Mouse (Mus musculus): Measurements from ENCODE around the gene Slc23a4.
A peak's percentile ranks its signal among the peaks of the same experiment; 100 is the strongest.

Gene Slc23a4

DNA sequence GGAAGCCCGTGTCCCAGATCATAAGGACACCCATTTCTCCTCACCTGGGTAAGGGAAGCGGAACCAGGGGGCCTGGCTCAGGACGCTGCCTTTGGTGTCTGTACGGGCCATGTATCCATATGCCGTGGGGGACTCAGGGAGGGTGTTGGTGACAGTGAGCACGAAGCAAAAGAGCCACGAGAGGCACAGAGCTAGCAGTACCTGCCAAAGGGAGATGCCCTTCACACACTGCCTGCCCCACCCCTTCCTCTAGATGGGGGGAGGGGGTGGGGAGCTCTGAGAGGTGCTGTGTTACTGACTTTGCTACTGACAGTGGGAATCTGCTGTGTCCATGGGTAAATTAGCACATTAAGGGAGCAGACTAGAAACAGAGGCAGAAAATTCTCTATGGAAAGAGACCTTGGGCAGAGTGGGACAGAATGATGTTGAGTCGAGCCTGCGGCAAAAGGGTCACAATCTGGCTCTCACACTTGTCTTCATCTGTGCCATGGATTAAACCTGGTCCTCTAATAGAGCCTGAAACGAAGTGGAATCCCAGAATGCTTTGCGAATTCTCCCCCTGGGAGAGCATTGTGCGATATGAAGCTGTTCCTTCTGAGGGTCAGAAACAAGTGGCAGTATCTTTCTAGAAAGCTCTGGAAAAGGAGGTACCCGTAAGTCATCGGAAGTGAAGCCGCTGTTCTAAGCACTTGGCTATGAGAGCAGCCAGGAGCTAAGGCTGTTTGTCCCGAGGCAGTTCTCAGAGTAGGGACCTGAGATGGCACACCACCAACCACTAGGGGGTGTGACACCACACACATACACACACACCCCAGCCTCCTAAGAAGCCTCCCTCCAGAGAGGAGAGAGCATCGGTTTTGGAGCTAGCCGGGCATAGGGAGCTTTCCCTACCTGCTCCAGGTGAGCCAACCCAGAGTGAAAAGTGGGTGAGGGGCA is 33.0 kb downstream of the Slc23a4 start:
- peak; percentile 17 to 48 for DNase-seq

DNA sequence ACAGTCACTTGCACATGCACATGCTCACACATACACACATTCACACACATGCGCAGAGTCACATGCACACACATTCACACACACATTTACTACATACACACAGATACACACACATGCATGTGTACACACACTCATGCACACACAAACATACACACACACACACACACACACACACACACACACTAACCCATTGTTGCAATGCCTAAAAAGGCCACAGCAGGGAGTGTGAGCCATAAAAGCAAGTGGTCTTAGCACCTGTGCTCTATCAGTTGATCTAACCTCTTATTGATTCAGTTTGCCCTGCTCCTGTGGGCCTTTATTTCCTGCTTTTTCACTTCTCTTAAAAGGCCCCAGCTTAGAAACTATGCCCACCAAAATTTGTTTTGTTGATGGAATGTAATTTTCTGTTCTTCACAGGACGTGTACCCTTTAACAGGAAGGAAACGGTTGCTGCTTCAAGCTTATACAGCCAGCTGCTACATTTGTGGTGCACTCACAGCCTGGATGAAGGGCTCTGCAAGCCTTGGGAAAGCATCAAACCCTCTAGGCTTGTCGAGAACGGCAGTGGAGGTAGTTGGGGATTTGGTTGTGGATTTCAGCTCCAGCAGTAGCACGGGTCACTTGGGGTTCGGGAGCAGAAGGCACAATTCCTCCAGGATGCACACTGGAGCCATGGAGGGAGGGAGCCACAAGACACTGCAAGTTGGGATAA is 36.1 kb downstream of the Slc23a4 start:
- no peak for DNase-seq

DNA sequence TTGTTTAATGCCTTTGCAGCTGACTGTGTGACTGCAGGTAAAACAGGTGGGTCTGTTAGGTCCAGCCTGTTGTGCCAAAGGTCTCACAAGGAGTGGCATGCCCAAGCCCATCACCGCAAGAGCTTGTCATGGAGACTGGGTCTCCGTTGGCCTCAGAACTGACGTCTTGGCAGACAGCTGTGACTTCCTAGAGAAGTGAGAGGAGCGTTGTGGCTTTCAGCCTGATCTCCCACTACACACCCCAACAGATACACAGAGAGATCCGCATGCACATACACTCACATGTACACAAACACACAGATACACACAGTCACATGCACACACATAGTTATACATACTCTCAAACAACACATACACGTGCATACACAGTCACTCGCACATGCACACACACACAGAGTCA is 36.7 kb downstream of the Slc23a4 start:
- no peak for DNase-seq

DNA sequence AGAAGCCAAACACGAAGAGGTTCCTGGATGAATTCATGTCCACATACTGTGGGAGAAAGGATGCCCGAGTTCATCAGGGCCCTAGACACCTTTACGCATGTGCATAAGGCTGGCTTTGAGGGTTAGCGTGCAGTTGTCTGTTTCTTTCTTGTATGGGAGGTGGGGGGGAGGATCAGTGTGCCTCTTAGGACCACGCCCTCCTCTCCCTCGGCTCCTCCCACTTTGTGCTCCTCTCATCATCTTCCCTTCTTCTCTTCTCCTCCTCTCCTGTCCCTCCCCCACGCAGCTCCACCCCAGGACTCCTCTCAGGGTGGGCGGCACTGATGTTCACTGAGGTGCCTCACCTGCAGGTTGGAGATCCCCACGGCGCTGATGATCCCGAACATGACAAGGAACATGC is 39.7 kb downstream of the Slc23a4 start:
- no peak for DNase-seq

DNA sequence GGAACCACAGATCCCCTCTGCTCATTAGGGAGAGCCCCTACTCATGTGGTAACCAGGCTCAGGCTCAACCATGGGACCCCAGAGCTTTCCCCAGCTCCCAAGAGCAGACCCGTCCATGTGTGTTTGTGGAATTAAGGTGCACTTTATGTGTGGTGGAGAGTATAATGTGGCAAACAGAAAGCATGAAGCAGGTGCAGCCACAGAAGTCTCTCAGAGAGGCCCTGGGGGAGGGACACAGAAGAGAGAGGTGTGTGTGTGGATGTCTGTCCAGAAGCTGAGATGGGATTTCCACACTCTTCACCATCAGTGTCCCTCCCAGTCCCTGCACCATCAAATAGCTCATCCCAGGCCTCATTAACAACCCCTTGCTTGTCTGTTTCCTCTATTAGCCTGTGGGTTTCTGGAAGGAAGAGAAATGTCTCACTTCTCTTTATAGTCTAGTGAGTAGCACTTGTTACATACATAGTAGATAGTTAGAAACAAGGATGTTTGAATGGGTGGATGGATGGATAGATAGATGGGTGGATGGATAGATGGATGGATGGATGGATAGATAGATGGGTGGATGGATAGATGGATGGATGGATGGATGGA is 41.6 kb downstream of the Slc23a4 start:
- no peak for DNase-seq

DNA sequence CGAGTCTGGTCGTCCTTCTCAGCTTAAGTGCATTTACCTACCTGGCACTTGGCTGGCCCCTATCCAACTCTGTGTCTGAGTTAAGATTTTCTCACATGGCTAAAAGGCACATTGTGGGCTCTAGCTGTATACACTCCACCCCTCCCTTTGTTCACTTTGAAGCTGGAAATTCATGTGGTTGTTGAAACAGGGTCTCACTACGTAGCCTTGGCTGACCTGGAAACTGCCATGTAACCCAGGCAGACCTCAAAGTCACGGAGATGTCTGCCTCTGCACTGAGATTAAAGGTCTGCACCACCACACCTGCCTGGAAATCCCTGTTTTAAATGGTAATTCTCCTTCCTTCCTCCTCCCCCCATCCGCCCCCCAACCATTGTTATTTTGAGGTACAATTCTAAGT is 44.7 kb downstream of the Slc23a4 start:
- no peak for DNase-seq

DNA sequence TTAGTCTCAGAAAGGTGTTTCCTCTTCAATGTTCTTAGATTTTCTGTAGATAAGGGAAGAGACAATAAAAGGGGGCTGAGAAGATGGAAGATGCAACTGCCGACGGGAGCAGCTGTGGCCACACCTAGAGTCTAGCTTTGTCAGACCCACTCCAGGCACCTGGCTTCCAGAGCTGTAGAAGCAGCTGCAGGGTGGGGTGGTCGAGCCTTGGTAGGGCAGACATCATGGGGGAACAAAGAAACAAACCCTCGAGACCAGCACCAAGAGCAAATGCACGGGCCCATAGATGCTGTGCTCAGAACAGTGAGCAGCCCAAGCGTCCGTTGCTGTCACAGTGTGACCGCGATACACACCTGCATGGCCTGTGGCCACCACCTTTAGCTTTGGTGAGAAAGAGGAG is 45.8 kb downstream of the Slc23a4 start:
- no peak for DNase-seq

DNA sequence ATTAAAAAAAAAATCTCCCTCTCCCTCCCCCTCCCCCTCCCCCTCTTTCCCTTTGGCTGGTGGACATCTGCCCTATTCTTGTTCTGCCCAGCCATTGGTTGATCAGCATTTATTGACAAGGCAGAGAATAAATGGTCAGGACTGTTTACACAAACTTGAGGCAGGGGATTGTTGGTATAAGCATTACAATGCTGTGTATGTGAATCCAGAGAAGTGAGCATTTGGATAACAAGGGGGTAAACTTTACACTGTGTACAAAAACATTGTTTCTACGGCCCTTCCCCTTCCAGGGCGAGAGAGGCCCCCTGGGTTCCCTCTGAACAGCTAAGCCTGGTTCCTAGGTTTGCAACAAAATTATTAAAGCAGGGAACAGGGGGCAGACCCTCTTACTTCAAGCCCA is 46.7 kb downstream of the Slc23a4 start:
- DNase-seq = no peak

DNA sequence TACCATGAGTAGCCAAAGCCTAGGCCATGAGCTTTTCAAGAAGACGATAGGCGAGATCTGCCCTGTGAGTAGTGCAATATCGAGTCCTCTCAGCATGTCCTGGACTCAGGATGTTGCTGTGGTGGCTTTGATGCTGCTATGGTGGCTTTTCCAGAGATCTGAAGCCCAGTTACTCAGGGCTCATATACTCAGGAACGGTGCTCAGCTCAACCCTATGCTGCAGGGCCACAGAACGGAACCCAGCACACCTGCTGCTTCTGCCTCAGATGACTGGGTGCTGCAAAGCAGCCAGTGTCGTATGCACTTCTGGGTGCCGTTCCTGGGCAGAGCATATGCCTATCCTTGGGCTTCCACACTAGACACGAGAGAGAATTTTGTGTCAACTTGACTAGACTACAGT is 48.8 kb downstream of the Slc23a4 start:
- DNase-seq = no peak

DNA sequence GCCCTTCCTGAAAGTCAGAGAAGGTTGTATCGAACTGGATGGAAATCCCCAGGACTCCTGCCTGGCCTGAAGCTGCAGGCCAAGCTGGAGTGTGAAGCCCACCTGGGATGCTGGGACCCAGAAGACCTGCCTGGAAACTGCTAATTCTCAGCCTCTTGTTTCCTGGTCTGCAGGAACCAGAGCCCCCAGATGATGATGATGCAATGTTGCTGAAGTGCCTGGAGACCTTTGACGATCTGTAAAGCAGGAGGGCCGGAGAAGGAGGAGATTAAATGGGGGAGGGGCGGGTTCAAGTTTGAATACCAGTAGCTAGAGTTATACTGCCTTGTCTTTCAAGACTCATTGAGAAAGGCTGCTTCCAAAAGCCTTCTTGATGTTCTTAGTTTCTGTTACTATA is 49.3 kb downstream of the Slc23a4 start:
- DNase-seq = no peak

DNA sequence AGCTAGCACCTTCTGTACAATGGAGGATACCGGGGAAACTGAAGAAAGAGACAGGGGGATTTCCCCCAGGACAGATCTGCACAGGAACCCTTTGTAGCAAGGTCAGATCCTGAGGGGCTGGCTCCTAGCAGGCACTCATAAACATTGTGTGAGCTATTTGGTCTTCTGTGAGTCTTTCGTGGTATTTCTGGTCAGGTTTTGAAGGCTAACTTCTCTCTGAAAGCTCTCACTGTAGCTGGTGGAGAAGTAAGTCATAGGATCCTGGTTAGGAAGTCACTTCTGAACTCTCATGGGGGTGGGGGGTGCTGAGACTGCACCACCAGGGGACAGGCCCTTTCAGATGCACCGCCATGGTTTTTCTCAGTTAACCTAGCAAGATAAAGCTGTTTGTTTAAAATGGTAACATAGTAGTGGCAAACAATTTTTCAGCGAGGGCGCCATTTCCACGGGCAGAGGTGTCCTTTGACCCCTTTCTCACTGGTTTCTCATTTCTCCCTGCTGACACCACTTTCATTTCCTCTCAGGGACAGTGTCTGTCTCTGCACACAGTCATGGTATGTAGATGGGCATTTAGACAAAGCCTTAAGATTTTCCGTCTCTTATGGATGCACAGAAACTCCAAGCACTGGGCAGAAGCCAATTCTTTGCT is 49.8 kb downstream of the Slc23a4 start:
- DNase-seq = no peak

DNA sequence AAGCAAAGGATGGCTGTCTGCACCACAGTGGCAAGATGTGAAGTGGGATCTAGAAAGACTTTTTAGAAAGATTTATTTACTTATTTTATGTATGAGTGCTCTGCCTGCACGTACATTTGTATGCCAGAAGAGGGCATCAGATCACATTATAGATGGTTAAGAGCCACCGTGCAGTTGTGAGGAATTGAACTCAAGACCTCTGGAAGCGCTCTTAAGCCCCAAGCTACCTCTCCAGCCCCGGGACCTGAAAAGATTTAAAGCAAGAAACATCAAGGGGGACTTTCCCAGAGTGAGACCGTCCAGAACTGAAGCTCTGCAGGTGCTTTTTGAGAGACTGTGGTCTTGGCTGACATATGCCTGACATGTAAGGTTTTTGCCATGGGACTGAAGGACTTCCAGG is 51.5 kb downstream of the Slc23a4 start:
- DNase-seq = no peak

DNA sequence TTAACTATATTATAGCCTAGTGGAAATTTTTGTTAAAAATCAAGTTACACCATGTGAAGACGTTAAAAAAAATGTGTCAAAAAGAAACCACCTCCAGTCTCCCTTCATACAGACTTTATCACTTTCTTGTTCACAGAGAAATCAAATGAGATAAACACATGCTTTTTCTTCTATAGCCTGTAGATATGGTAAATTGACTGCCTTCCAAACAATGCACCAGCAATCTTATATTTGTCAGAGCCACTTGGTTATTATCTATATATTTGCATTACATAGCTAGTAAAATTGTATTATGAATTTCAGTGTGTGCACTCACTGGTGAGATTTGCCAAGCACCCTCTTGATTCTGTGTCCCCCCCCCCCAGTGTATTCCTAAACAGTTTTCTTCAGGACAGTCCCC is 55.6 kb downstream of the Slc23a4 start:
- no peak for DNase-seq

DNA sequence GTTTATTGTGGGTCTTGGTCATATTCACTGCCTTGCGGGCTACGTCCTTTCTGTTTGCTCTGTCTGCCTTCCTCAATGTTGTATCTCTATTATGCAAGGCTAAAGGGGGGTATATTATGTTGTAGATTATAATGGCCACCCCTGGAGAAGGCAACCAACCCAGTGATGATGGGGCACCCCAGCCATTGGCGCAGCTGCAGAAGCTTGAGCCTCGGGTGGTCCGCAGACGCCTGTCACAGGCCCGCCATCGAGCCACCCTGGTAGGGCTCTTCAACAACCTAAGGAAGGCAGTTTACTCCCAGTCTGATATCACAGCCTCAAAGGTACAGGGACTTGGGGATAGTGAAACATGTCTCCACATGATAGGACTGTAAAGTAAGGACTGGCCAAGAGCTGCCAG is 60.6 kb downstream of the Slc23a4 start:
- DNase-seq = no peak

DNA sequence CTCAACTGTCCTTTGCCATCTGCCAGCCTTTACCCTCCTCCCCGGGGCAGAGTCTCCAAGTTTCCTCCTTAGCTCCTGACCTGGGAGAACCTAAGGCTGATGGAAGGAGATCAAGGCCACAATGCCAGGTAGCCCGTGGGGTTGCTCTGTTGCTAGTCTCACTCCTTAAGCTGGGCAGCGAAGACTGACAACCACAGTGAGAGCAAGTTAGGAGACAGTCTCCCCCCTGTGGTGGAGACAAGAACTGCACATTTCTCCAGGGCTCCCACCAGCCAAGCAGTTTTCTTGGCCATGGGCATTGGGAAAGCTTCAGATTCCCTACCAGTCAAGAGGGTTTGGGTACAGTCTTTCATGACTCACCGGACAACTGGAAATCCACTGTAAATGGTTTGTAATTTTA is 61.0 kb downstream of the Slc23a4 start:
- DNase-seq = peak; percentile 68 to 86

DNA sequence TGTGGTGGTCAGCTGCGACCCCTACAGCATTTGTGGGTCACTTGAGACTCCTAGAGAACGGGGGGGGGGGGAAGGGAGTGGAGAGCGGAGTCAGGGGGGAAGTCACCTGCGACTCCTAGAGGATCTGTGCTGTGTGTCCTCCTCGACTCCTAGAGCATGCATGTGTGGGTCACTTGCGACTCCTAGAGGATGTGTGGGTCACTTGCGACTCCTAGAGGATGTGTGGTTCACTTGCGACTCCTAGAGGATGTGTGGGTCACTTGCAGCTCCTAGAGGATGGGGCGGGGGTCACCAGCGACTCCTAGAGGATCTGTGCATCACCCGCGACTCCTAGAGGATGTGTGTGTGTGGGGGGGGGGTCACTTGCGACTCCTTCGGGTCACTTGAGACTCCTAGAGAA is 66.3 kb downstream of the Slc23a4 start:
- peak; percentile 71 to 73 for DNase-seq

DNA sequence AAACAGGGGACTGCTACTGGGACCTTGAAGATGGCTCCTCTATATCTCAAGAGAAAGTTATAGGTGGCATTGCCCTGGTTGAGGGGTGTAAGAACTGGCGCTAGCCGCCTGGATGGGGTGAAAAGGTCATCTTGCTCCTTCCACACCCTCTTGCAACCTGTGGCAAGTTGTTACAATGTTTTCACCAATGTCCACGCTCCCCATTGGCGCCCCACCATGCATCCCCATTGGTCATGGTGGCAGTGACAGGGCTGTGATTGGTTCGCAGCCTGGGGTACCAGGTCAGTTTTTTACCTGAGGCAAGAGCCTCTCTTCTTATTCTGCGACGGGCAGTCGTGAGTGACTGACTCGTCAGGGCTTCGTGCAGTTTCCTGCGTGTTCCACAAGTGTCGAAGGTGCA is 67.6 kb downstream of the Slc23a4 start:
- no peak for DNase-seq

DNA sequence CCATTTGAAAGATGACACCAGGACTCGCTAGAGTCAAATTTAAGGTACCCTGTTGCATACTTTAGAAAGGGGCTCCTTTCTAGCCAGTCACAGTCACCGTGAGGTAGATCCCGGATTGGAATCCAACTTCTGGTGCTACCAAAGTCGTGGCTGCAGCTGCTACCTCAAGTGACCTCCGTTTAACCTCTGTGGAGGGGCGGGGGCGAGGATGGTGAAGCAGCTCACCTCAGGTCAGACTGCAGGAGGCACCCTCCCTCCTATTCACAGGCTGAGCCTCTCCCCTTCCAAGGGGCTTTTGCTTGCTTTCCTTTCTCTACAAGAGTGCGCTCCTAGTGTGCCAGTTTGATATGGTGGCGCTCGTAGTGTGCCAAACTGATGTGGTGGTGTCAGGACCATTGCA is 68.2 kb downstream of the Slc23a4 start, which contains the start of gene Stra8:
TSS of gene Stra8 (plus strand) at position 208 of the 400 bp plus-strand sequence.
- no peak for DNase-seq

DNA sequence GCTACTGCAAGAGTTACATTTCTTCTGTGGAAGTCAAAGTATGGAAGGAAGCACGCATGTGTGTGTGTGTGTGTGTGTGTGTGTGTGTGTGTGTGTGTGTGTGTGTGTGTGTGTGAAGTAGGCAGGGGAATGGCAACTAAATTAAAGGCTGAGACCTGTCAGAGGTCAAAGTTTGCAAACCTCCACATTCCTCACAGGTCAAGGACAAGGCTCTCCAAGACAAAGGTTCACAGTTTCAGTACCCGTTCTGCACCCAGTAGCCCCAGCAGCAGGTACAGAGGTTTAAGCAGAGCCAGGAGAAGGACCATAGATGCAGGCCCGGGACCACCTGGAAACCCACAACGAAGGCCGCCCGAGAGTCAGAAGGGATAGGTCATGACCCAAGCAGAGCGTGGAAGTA is 69.1 kb downstream of the Slc23a4 start:
- DNase-seq = no peak

DNA sequence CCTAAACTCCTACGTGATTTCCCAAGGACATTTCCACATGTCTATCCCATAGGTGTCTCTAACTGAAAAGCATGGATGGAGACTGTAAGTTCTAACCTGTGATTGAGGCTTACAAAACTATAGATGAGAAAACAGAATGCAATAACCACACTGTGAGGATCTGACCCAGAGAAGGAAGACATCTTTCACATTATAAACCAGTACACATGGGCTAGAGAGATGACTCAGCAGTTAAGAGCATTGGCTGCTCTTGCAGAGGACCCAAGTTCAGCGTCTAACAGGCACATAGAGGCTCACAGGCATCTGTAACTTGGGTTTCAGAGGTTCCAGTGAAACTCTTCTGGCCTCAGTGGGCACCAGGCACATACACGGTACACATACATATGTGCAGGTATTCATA is 73.7 kb downstream of the Slc23a4 start:
- no peak for DNase-seq

DNA sequence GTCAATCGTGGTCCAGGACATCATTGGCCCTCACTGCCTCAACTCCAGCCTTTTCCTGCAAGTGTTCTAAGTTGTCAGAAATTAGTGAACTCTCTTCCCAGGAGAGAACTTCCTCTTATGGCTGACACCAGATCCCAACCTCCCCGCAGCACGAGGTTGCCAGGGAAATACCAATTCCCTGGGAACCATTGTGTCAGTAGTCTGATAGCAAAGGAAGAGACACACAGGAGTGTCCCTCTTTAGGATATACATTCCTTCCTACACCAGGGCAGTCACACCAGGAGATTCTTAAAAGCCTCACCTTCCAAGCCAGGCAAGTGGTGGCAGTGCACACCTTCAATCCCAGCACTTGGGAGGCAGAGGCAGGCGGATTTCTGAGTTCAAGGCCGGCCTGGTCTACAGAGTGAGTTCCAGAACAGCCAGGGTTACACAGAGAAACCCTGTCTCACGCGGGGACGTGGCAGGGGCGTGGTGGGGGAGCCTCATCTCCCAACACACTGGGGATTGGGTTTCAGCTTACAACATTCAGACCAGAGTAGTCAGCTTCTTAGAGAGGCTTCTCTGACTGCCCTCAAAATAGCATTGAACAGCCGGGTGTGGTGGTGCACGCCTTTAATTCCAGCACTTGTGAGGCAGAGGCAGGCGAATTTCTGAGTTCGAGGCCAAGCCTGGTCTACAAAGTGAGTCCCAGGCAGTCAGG is 74.7 kb downstream of the Slc23a4 start:
- DNase-seq = no peak

DNA sequence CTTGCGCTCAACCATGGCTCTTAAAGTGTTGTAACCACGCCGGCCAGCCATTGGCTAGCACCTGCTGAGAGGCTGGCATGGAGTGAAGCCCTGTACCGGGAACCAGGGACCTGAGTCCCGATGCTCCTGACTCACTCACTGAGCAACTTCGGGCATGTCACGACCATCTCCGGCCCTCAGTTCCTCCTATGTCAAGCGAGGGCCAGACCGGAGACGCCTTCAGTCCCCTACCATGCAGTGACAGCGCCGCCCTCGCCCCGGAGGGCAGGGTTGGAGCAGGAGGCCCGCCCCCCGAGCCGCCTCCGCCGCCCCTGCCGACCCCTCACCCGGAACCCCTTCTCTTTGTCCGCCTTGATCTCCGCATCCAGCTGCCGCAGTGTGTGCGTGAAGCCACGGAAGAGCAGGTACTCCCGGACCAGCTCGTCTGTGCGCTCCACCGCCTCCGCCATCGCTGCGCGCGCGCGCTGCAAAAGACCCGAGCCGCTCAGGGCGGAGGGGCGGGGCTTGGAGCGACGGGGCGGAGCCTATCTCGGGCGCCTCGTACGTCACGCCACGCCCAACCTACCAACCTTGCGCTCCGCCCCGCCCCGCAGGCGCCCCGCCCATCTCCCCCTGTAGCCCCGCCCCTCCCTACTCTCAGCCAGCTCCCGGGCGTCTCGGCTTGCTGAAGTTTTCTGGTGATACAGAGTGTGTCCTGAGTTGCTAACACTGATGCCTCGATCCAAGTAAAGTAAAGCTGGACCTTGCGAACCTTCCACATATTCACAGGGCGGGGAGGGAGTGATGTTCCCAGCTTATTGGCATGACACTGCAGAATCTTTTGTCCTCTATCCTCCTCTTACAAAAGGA is 77.6 kb downstream of the Slc23a4 start, which contains the start of gene Wdr91:
TSS of gene Wdr91 (minus strand) at position 506 of the 849 bp plus-strand sequence.
- peak; percentile 94 to 99 for DNase-seq
